Mouse (Mus musculus) embryonic fibroblast, embryonic 13.5 days (primary cell): ENCODE measurements around the gene Cyp2d11.

Experiments used
- CTCF ChIP-seq: IDR thresholded peaks from 2 replicates; pipeline ENCODE4 v1.5.1; 2011; ENCODE audit warnings: mild to moderate bottlenecking, control low read depth, low read length, moderate library complexity, borderline replicate concordance; ENCODE audit not compliant: insufficient read depth
- POLR2A ChIP-seq: IDR thresholded peaks from 2 replicates; pipeline ENCODE4 v1.6.1; 2011; ENCODE audit warnings: low read depth, mild to moderate bottlenecking, control low read depth, low read length, moderate library complexity

GRCm38 (mm10) chr15:82343368-82344287 is 50.2 kb downstream of the Cyp2d11 start:
- TF ChIP-seq CTCF (no peak), POLR2A (no peak)
